Mouse (Mus musculus) limb, embryonic 11.5 days (tissue): ENCODE measurements around the gene Srpk2. TPM values are rescaled to one million over a fixed set of nuclear protein-coding genes. Genes with fewer than 3 reads are reported as not detected.
"Not testable (repeated sequence)": the region's sequence is repeated elsewhere in the genome, so short reads cannot be mapped to it uniquely, and the experiment has no call there.

Experiments
- ATAC-seq: fragments of 200-750 bp; cut with Nextera tagmentation; 2 replicates; pipeline ENCODE4 v1.8.0; 2017; ENCODE audit warnings: low read depth; ENCODE audit not compliant: insufficient number of reproducible peaks, low FRiP score, low TSS enrichment
- DNase-seq: peaks from one replicate; pipeline ENCODE4 v3.0.0-alpha.2; 2015; ENCODE audit warnings: low spot score
- H3K27ac ChIP-seq: fragments of 300-500 bp; sonication (generic); replicated peaks from 2 replicates; pipeline ENCODE4 v1.5.1; 2014; ENCODE audit warnings: low read depth, mild to moderate bottlenecking, low read length
- H3K27me3 ChIP-seq: fragments of 300-500 bp; sonication (generic); 2 replicates; pipeline ENCODE4 v1.6.1; 2014; ENCODE audit warnings: mild to moderate bottlenecking, low read length, mixed read lengths; ENCODE audit not compliant: control insufficient read depth, insufficient read depth
- H3K36me3 ChIP-seq: fragments of 300-500 bp; sonication (generic); 2 replicates; pipeline ENCODE4 v1.6.1; 2014; ENCODE audit warnings: mild to moderate bottlenecking, low read length, moderate library complexity, mixed read lengths; ENCODE audit not compliant: control insufficient read depth, insufficient read depth
- H3K4me1 ChIP-seq: fragments of 300-500 bp; sonication (generic); 2 replicates; pipeline ENCODE4 v1.6.1; 2014; ENCODE audit warnings: low read length, mixed read lengths; ENCODE audit not compliant: control insufficient read depth, insufficient read depth
- H3K4me2 ChIP-seq: fragments of 300-500 bp; sonication (generic); 2 replicates; pipeline ENCODE4 v1.6.1; 2014; ENCODE audit warnings: low read depth, mild to moderate bottlenecking, moderate library complexity; ENCODE audit not compliant: severe bottlenecking
- H3K4me3 ChIP-seq: fragments of 300-500 bp; sonication (generic); 2 replicates; pipeline ENCODE4 v1.5.1; 2014; ENCODE audit warnings: low read depth, low read length
- H3K9ac ChIP-seq: fragments of 300-500 bp; sonication (generic); 2 replicates; pipeline ENCODE4 v1.6.1; 2014; ENCODE audit warnings: mild to moderate bottlenecking, low read length
- H3K9me3 ChIP-seq: fragments of 300-500 bp; sonication (generic); 2 replicates; pipeline ENCODE4 v1.6.1; 2016; ENCODE audit warnings: low read length; ENCODE audit not compliant: control insufficient read depth
- WGBS: fragments of 180-500 bp; shearing (Covaris S2); extraction: QIAGEN DNeasy Blood & Tissue Kit; methylation state at CpG from one replicate; pipeline ENCODE4 v1.1.7; 2014; 5-methylcytosine and 5-hydroxymethylcytosine counted together
- polyA plus RNA-seq: library from polyadenylated mRNA; unstranded; fragments of >200 nt; fragmentation: Nextera tagmentation; extraction: Ambion mirVana; gene quantifications from 2 replicates; pipeline ENCODE4 v1.2.1, GENCODE M21; 2014

Gene Srpk2
- polyA plus RNA-seq, 1 experiment from 2014 or later: 57.2 TPM

DNA sequence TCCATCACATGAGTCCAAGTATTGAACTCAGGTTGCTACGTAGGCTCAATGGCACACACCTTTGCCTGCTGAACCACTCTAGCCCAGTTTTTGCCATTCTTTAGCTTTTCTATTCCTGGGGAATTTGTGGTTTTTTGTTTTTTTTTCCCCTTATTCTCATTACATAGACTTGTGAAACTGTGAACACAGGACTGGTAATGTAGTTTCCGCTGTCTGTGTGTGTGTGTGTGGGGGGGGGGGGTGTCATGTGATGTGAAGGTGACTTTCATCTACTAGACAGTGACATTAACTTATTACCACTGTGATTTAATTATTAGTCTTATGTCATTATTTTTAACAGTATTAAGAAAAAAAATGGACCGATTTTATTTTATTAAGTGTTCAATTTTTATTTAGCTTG is 220.2 kb downstream of the Srpk2 start:
- Histone ChIP-seq H3K36me3 (peaks cover 5% of the 10 kb centered on the region; the same call in 1 of the 2 replicates), H3K4me2 (no peak overlapping the region), H3K4me1 (no peaks in the 10 kb centered on the region), H3K27ac (no peak overlapping the region), H3K4me3 (no peak overlapping the region), H3K27me3 (no peaks in the 10 kb centered on the region), H3K9me3 (no peaks in the 10 kb centered on the region), H3K9ac (no peak overlapping the region)
- 94% methylated on average over 3 of the region's 3 CpGs for WGBS
- DNase-seq (no peak), ATAC-seq (no peak)

DNA sequence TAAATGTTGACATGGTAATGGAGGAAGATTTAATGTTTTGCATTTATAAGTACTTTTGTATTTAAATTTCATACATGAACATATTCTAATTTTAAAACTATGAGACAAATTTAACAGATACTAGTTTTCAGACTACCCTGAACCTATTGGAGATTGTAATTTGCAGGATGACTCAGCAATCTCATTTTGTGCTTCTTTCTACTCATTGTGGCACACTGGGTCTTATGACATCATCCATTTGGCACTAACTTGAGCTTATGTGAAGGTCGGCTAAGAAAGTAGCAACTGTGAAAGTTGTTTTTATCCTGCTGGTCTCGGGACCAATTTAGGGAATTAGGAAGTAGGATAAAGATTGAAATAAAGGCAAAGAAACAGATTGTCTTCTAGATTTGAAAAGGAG is 222.7 kb downstream of the Srpk2 start:
- Histone ChIP-seq H3K27ac (no peak overlapping the region), H3K4me1 (0 out of 2 replicates have a peak, but pooled peaks cover 3% of the 10 kb centered on the region), H3K27me3 (no peaks in the 10 kb centered on the region), H3K9me3 (no peaks in the 10 kb centered on the region), H3K4me3 (no peak overlapping the region), H3K36me3 (peaks cover 5% of the 10 kb centered on the region; the same call in 1 of the 2 replicates), H3K4me2 (no peak overlapping the region), H3K9ac (no peak overlapping the region)
- WGBS: 74% methylated on average over 2 of the region's 2 CpGs
- DNase-seq (no peak), ATAC-seq (no peak)

GRCm38 (mm10) chr5:23453561-23453960 is 230.9 kb downstream of the Srpk2 start:
- not testable (repeated sequence) for H3K4me2 ChIP-seq, H3K9ac ChIP-seq, H3K27me3 ChIP-seq, H3K4me3 ChIP-seq, DNase-seq, H3K9me3 ChIP-seq, H3K36me3 ChIP-seq, H3K4me1 ChIP-seq, H3K27ac ChIP-seq, ATAC-seq
- WGBS: 92% methylated on average over 2 of the region's 2 CpGs

Other genes starting within 250 kb of the Srpk2 start
- 34.5 and 38.2 TPM in 2 replicates for gene Pus7, start 99.1 kb upstream of the Srpk2 start, polyA plus RNA-seq
- 31.2 and 33.6 TPM in 2 replicates for gene Rint1, start 103.1 kb upstream of the Srpk2 start, polyA plus RNA-seq
- gene Tomm7, start 159.5 kb upstream of the Srpk2 start, polyA plus RNA-seq: 145 and 153 TPM in 2 replicates